Mouse (Mus musculus): ENCODE data around the gene Nlgn3.

GRCm38 (mm10) chrX:101254740-101255139, 44.2 kb upstream of the Nlgn3 start:
- TF ChIP-seq EP300 (optimal IDR thresholded peaks at IDR 0.05) (no peak), CTCF (IDR thresholded peaks at IDR 0.05; ENCODE audit: low read depth) (no peak)

Data from stomach, postnatal 0 days (tissue).